Mouse (Mus musculus) testis, adult 2 months (tissue): ENCODE results near the gene Tspo2. TPM values are rescaled to one million over a fixed set of nuclear protein-coding genes. Genes with fewer than 3 reads are reported as not detected.

Source experiments
- H3K27ac ChIP-seq: fragments of 200-500 bp; 2 replicates; pipeline ENCODE4 v1.5.1; 2012; ENCODE audit warnings: low read depth, low read length; ENCODE audit not compliant: control insufficient read depth, insufficient read depth
- H3K27me3 ChIP-seq: fragments of 200-500 bp; 2 replicates; pipeline ENCODE4 v1.6.1; 2012; ENCODE audit warnings: mild to moderate bottlenecking, low read length, moderate library complexity; ENCODE audit not compliant: control insufficient read depth, insufficient read depth
- H3K36me3 ChIP-seq: fragments of 200-500 bp; 2 replicates; pipeline ENCODE4 v1.6.1; 2012; ENCODE audit warnings: mild to moderate bottlenecking, low read length; ENCODE audit not compliant: control insufficient read depth, insufficient read depth
- H3K4me1 ChIP-seq: fragments of 200-500 bp; 2 replicates; pipeline ENCODE4 v1.6.1; 2012; ENCODE audit warnings: low read length; ENCODE audit not compliant: control insufficient read depth, insufficient read depth
- H3K4me3 ChIP-seq: fragments of 200-500 bp; 2 replicates; pipeline ENCODE4 v1.5.1; 2012; ENCODE audit warnings: low read depth, mild to moderate bottlenecking, low read length, moderate library complexity, mixed read lengths; ENCODE audit not compliant: control insufficient read depth
- CTCF ChIP-seq: fragments of 200-500 bp; IDR thresholded peaks from 2 replicates; pipeline ENCODE4 v1.5.1; 2012; ENCODE audit warnings: low read depth, mild to moderate bottlenecking, inconsistent platforms, low read length, moderate library complexity; ENCODE audit not compliant: control insufficient read depth, insufficient read depth, insufficient replicate concordance
- POLR2A ChIP-seq: fragments of 200-500 bp; IDR thresholded peaks from 2 replicates; pipeline ENCODE4 v1.6.1; 2012; ENCODE audit warnings: low read depth, mild to moderate bottlenecking, inconsistent platforms, low read length, moderate library complexity; ENCODE audit not compliant: control insufficient read depth
- polyA plus RNA-seq: library from polyadenylated mRNA; depleted of rRNA; stranded (reverse); fragments of >200 nt; gene quantifications from 2 replicates; pipeline ENCODE4 v1.2.3, GENCODE M21; 2012

Gene Tspo2
- polyA plus RNA-seq, 1 experiment, result not detected

GRCm38 (mm10) chr17:48424237-48424636 is 27.1 kb downstream of the Tspo2 start:
- Histone ChIP-seq H3K27me3 (no peaks in the 10 kb centered on the region), H3K4me3 (no peak overlapping the region), H3K4me1 (peaks cover 5% of the 10 kb centered on the region; the same call in 1 of the 2 replicates), H3K36me3 (no peaks in the 10 kb centered on the region), H3K27ac (no peak overlapping the region)
- TF ChIP-seq POLR2A (no peak), CTCF (no peak)

DNA sequence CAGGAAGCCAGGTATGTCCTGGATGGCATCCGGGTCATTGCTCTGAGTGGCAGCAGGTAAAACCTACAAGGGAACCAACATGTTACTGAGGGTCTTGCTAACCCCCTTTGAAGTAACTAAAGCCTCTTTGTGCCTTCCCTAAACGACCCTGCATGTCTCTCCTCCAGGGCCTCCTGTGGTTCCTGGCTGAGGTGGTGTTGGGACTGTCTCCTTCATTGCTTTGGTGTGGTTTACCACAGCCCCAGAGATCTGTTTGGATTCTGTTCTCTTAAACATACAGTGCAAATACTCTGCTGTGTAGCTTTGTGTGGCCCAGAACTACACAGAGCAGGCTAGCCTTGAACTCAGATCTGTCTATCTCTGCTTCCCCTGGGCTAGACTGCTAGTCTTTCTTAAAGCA is 31.8 kb downstream of the Tspo2 start:
- Histone ChIP-seq H3K36me3 (peaks cover 4% of the 10 kb centered on the region), H3K4me1 (peaks cover 5% of the 10 kb centered on the region; the same call in 1 of the 2 replicates), H3K4me3 (no peak overlapping the region), H3K27me3 (no peaks in the 10 kb centered on the region), H3K27ac (no peak overlapping the region)
- TF ChIP-seq POLR2A, result no peak
- no peak for TF ChIP-seq CTCF

DNA sequence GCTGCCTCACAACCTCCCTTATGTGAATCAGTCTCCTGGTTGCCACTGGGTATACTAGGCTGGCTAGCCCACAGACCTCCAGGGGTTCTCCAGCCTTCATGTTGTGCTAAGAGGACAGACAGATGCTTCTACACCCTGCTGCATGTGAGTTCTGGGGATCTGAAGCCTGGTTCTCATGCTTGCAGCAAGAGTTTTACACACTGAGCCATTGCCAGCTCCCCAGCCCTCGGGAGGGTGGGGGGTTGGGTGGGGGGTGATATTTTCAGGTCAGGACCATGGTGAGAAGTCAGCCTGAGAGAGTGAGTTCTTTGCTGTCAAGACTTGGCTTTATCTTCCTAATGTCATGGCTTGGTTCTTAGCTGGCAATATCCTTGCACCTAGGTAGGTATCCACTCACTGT is 32.5 kb downstream of the Tspo2 start:
- Histone ChIP-seq H3K27ac (no peak overlapping the region), H3K4me1 (peaks cover 5% of the 10 kb centered on the region; the same call in 1 of the 2 replicates), H3K36me3 (peaks cover 5% of the 10 kb centered on the region), H3K4me3 (peak overlapping the region; percentile 37; the same call in 1 of the 2 replicates), H3K27me3 (no peaks in the 10 kb centered on the region)
- TF ChIP-seq CTCF, result no peak
- no peak for TF ChIP-seq POLR2A

DNA sequence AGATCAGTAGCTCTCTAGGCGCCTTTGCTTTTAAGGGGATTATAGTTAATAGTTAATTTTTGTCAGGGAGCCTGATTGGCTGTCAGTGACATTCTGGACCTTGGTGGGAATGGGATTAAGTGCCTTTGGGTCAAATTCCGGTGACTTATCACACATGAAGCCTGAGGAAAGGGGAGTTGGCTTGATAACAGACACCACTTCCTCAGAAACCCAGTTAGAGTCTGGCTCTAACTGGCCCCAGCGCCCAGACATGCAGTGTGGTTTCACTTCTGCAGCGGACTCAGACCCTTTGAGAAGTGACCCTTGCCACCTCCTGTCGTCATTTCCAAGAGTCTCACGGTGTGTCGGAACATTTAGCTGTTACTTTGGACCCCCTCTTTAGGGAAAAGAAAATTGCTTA is 33.1 kb downstream of the Tspo2 start:
- H3K4me1 ChIP-seq, result peaks cover 3% of the 10 kb centered on the region; the same call in 1 of the 2 replicates
- H3K36me3 ChIP-seq, result peaks cover 5% of the 10 kb centered on the region
- TF ChIP-seq CTCF, result no peak
- TF ChIP-seq POLR2A, result no peak
- H3K4me3 ChIP-seq, result peak overlapping the region; percentile 37
- no peaks in the 10 kb centered on the region for H3K27me3 ChIP-seq
- H3K27ac ChIP-seq, result no peak overlapping the region

DNA sequence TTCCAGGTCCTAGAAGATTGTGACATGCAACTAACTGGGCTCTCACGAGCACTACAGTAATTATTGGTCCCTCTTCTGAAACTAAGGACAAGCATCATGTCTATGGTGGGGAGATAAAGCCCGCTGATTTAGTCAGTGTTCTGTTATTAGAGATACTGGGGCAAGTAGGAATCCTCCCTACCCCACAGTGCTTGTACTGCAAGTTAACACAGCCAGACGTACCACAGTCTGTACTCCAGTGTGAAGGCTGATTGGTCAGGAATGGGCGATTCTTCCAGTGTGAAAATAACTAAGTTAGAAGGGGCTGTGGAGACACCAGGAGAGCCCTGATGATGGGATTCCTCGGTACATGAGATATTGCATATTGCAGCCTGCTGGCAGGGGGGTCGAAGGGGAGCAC is 33.8 kb downstream of the Tspo2 start:
- H3K4me3 ChIP-seq, result peak overlapping the region; percentile 57
- H3K27ac ChIP-seq, result peak overlapping the region; percentile 22; the same call in 1 of the 2 replicates
- peaks cover 5% of the 10 kb centered on the region for H3K36me3 ChIP-seq
- TF ChIP-seq POLR2A (no peak), CTCF (no peak)
- H3K4me1 ChIP-seq, result no peaks in the 10 kb centered on the region
- H3K27me3 ChIP-seq, result no peaks in the 10 kb centered on the region

DNA sequence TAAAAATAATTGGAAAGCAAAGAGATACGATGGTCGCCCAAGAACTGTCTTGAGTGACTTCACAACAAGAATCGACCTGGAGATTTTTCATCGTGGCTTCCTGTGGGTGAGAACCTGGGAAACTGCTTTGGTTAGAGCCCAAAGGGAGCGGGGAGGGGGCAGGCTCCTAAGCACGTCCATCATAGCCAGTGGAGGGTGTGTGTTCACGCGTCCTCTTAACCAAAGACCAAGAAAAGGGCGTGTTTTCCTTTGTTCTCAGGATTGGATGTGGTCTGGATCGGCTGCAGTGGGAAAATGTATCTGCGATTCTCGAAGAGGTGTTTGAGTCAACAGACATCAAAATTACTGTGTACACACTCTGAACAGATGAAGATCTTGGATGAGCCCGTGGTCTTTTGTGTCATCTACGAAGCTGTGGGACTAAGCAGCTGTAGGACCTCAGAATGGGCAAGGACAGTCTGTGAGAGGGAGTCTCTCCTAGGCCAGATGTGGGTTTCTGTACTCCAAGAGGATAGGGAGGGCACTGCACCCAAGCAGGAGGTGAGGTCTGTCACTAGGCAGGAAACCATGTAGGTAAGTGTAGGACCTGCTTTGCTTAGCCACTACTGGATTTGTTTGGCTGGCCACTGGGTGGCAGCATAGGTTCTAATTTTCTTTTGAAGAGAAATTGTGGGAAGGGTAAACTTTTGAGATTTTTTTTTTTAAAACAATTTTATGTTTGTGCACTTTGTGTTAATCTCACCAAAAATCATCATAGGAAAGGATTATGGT is 34.7 kb downstream of the Tspo2 start:
- Histone ChIP-seq H3K27ac (no peak overlapping the region; the same call in 1 of the 2 replicates), H3K4me1 (no peaks in the 10 kb centered on the region), H3K4me3 (peak overlapping the region; percentile 3), H3K27me3 (no peaks in the 10 kb centered on the region), H3K36me3 (peaks cover 5% of the 10 kb centered on the region)
- no peak for TF ChIP-seq CTCF
- TF ChIP-seq POLR2A, result no peak

- Histone ChIP-seq H3K27me3 (no peaks in the 10 kb centered on the region), H3K4me3 (no peak overlapping the region), H3K4me1 (no peaks in the 10 kb centered on the region), H3K36me3 (peaks cover 5% of the 10 kb centered on the region), H3K27ac (no peak overlapping the region)
- TF ChIP-seq CTCF (no peak), POLR2A (no peak)
These were observed 35.3 kb downstream of the Tspo2 start for GRCm38 (mm10) chr17:48416011-48416410.
